Mouse (Mus musculus): Measurements from ENCODE around the gene Eif2s3y.

The Eif2s3y gene

GRCm38 (mm10) chrY:1009882-1010751 is at the start of gene Eif2s3y:
Eif2s3y (plus strand) TSS chrY:1010543.
- DNase-seq (ENCODE audit: low spot score), result no peak
